Mouse (Mus musculus): ENCODE measurements at regions not wholly inside any gene's neighbourhood (a gene's known extent, or its start where the extent isn't known, plus 50 kb on each side); places are given as distances from the start of the nearest gene placed in this dataset.

DNA sequence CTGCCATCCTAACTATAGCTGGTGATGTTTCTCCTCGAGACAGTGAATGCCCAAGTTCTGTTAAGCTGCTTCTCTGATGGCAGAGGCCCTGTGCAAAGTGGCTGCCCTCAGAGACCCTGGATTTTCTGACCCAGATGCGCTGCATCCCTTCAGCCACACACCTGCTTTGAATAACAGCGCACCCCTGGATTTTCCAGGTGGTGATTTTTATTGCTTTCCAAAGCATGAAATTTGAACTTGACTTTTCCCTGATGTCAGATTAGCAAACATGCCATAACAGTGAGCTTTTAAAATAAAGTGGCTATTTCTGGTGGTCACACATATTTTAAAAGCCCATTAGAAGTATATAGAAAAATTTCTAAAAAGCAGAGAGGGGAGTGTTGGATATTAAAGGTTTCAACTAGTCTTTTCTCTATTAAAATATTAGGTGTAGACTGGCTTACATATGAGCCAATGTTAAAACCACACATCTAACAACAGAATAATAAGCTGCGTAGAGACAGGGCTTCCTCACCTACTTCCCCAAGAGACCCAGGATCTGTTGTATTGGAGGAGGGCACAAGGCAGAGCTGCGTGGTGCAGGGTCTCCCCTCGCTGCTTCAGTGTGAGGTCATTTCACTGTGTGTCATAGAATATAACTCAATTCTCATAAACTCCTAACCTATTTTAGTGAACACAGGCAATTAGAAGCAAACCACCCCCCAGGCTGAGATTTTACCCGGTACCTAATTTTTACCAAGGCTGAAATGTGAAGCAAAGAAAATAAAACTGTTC, 280.3 kb downstream of the Ccdc91 start:
- no peak for DNase-seq

DNA sequence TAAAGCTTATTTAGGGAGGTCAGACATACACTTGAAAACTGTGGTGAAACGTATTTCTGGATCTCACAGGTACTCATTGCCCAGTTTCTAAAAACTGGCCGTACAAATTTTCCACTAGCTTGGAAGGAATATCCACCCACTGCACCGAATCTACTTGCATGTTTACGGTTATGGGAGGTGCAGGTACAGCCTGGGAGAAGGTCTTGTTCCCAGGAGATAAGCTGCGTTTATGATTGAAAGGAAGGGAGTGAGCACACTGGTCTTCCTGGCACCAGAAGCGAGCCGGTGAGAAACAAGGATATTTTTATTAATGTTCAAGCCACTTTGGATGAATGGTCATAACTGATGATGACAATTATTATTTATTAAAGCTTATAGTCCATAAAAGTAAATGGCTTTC, 283.9 kb downstream of the Ccdc91 start:
- DNase-seq = peak in 1 of 2 experiments; percentile 12

DNA sequence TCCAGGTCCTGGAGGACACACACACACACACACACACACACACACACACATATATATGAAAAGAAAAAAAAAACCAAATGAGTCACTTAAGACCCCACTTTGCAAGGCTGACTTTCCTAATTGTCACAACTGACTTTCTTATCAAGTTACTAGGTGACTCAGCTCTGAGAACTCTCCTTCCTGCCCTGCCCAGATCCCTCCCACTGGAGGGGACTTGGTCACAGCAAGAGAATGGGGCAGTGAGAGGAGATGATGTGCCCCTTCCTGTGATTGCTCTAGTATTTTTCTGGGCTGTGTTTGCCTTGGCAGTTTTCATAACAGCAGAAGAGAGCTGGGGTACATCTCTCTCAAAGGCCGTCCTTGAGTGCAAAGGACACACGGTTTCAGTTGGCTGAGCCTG, 284.5 kb downstream of the Ccdc91 start:
- DNase-seq = peak in 1 of 2 experiments; percentile 25

DNA sequence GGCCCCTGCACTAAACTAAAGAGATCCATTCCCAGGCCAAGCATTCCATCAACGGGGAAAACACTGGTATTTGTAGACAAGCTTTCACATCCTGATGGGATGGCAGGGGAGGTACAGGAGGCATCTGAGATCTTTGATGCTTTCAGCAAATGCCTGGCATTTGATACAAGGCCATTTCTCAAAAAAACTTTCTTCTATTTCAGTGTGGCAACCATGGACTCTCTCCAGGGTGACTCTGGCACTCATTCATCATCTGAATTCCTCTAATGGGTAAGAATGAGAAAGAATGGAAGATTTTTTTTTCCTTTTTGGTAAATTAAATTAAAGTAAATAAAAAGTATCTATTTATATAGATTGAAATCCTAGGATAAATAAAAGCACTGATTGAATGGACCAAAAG, 281.8 kb upstream of the Far2 start:
- DNase-seq = no peak

DNA sequence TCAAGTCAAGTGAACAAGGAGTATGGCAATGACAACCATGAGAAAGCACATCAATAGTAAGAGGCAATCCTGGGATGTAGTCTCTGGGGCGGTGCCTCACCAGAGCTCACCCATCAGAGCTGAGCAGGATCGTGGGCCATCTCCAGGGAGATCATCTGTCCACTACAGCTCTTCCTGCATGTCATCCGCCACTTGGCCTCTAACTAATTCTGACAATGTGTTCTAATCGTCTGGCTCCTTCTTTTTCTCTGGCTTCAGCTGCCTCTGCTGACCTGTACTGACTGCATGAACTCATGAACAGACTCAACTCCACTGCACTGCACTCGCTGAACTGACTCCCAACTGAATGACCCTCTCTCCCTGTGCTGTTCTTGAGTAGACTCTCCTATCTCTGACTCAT, 277.9 kb upstream of the Far2 start:
- no peak for DNase-seq

DNA sequence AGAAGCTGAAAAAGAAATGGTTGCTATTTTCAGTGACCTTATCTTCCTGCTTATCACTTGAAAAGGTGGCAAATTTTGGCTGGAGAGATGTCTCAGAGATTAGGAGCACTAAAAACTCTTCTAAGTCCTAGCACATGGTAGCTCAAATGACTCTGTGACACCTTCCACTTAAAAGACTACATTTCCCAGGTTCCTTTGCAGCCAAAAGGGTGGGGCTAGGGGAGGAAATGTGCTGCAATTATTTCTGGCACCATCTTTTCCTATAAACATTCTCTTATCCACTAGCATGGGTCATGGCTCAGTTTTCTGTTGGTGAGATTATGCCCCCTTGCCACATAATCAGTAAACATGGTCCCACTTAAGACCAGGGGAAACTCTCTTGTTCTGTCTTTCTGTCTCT, 277.0 kb upstream of the Far2 start:
- DNase-seq = no peak

DNA sequence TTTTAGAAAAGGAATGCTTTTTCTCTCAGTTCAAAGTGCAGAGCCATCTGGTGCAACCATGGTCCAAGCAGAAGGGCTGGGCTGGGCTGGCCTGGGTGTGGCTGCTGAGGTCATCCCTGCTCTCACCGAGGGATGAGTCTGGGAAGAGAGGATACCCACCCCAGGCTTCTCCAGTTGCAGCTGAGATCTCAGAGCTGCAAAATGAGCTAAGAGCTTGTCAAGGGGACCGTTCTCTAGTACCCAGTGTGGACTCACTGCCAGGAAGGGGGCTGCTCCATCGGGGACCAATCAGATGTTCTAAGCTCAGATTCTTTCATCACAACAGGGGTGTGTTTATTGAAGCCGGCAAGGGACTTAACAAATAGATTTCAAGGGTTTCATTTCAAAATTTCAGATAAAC, 275.6 kb upstream of the Far2 start:
- peak in 1 of 2 experiments; percentile 8 for DNase-seq

DNA sequence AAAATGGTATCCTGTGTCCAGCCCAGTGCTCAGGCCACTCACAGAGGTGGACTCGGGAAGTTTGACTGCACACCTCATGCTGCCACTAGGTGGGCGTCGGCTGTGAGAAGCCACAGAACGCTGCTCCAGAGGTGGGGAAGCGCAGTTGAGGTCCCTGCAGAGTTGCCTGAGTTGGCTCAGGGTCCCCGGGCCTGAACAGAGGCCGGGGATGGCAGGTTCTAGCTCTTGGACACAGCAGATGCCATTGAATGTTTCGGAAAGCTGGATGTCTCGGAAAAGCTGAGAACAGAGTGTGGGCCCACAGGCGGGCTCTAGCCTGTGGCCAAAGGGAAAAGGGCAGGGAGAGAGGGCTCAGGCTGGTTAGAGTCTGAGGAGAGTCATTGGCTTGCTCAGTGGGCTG, 273.2 kb upstream of the Far2 start:
- DNase-seq = no peak

DNA sequence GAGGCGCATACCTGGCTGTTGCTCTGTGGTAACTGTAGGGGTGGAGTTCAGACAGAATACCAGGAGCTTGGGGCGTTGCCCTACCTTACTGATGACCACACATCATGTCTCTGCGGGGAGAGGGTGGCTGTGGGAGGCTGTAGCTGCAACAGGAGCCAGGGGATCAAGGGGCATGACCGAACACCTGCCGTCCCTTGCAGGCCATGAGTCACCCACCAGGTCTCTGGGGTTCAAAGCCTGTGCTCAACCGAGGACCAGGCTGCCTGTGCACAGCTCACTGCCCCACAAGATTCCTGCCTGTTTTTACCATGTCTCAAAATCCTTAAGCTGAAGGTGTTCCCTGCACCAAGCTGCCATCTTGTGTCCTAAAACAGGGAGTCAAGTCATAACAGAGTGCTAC, 272.4 kb upstream of the Far2 start:
- no peak for DNase-seq

DNA sequence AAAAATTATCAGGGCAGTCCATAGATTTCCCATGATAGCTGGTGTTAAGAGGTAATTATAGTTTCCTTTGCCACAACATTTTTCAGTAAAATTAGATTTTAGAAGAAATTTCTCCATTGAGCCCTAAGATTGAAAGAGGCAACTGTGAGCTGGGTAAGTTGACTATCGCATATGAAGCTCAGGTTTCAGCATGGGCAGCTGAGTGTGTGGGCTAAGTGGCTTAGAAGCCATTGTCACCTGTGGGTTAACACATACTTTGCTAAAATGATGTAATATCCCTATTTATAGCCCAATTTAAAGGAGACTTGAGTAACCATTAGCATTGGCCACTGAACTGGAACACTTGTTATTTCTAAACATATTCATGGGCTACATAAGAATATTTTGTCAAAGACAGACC, 267.6 kb upstream of the Far2 start:
- no peak for DNase-seq

DNA sequence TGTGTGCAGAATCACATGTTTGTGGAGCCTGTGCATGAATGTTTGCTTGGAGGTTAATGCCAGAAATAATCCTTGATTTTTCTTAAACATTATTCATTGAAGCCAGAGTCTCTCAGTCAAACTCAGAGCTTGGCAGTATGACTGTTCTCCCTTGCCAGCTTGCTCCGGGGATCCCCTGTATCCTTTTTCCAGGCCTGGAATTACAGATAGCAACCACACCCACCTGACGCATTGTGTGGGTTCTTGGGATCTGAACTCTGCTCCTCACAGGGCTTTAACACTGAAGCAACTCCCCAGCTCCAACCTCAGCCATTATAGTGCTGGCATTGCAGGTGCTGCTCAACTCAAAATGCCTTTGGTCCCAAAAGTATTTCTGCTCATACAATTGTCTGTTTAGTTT, 262.8 kb upstream of the Far2 start:
- DNase-seq = no peak

DNA sequence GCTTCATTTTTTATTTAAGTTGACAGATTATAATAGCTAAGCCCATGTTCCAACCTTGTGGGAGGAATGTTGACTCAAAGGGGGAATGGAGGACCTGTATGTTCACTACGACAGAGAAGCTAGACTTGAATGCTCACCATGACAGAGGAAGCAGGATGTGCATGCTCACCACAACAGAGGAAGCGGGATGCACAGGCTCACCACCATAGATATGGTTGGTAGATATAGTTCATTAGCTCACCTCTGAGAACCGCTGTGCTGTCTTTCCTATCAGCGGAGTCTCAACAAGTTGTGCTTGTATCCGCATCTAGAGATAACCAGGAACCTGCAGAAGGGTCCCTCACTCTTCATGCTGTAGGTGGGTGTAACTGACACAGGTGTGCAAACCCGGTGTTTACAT, 262.2 kb upstream of the Far2 start:
- no peak for DNase-seq

DNA sequence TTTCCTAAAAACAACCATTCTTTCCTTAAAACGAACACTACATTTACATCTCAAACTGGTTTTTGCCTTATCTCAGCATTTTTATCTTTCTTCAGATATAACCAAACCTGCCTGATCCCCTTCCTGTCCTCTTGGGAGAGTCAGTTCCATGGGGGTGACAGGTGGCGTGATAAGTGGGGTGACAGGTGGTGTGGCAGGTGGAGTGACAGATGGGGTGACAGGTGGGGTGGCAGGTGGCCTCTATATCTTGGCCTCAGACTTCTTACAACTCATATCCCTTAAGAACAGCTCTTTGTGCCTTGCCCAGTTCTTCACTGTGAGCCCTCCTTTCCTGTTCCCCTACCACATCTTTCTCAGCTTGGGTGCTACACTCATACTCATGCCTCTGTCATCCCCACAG, 259.0 kb upstream of the Far2 start:
- no peak for DNase-seq

DNA sequence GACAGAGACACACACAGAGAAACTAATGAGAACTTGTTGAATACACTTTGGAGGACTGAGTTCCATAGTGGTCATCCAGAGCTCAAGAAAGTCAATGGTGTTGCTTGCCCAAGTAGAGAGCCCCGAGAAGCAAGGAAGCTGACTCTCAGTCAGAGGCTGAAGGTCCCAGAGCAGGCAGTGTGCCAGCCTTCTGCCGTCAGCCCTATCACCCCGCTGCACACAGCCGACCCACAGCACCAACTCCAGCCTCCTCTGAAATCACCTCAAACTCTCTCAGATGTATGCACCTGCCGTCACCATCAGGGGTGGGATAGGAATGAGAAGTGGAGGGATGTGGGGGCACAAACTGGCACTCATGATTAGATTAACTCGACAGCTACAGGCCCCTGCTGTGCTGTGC, 257.9 kb upstream of the Far2 start:
- DNase-seq = no peak

DNA sequence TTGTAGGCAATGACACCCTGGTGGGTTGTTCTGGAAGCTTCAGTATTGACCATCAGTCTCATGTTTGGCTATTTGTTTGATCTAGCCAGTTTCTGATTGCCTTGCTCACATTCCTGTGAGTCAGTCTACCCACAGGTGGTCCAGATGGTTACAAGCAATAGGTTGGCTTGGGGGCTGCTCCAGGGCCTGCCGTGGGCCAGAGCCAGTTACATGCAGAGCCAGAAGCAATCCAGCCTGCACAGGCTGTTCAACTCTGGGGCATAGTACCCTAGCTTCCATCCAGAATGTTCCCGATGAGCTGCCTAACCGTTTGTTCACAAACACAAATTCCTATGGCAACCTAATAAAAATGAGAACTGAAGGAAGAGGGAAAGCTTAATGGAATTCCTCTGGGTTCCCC, 253.2 kb upstream of the Far2 start:
- no peak for DNase-seq

DNA sequence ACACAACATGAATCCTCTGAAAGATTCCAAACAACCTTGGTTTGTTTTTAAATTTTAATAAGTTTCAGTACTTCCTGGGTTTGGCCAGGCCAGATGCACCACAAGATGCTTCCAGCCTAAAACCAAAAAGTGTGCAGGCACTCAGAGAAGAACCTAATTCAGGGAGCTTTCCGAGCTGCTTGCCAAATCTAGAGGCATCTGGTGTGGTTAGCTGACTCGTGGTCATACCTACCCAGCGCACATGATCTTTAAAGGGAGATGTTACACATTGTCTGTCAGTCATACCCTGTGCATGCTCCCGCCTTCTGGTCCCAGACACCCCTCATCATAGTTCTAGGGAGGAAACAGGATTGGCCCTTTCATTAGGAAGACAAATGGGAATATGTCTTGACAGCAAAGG, 252.7 kb upstream of the Far2 start:
- DNase-seq = no peak

DNA sequence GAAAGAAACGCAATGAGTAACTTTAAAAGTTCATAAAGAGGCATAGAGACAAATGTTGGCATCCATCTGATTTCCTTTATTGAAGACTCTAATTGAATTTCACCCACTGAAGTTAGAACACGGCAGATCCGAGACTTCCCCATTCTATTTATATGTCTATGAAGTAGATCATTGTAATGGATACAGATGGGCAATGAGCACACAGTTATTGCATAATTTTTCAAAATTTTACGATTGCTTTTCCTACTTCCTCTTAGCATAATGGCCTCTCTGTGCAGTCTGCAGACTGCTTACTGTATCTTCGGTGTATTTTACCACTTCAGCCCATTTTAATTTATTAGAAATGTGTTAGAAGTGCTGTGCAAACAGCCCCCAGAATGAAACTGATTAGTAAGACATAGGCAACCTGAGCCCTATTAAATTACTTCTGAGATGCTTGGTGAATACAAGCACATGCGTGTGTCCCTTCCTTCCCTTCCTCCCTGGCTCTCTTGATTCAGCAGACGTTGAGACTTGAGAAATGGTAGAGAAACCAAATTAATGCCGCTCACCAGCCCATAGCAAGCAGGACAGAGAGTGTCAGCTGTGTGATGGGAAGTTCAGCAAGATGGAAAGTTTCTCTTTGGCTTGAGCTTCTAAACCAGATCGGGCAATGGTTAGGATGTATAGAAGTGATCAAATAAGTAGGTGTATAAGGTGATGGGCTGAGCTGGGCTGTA, 247.9 kb upstream of the Far2 start:
- no peak for DNase-seq

DNA sequence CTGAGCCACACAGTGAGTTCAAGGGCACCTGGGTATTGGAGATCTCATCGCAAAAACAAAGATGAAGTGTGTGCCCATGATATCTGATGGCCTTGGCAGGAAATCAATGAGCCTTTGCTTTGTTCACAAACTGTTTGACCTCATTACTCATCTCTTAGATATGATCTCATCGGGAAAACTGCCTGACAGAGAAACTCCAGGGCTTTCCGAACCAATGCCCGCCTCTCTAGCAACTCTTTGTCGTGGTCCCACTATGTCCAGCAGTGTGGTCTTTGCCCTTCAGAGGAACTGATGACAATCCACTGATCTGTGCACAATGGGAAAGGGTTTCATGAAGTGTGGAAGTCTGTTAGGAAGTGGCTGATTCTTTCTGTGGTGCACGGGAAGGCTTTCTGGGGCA, 247.2 kb upstream of the Far2 start:
- no peak for DNase-seq

DNA sequence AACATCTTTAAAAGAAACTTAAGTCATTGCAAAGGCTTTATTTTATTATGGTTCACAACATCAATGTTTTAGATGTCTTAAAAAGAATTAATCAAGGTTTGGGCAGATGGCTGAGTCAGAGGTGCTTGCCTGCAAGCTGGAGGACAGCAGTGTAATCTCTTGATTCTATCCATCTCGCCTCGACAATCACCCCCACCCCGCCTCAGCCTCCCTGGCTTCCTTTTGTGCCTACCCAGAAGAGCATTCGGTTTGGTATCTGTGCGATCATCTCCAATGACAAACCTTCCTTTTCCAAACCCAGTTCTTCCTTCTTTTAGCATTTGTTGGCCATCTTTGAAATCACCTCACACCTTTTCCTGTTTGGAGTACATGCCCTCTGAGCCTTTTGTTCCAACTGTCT, 246.2 kb upstream of the Far2 start:
- DNase-seq = no peak

DNA sequence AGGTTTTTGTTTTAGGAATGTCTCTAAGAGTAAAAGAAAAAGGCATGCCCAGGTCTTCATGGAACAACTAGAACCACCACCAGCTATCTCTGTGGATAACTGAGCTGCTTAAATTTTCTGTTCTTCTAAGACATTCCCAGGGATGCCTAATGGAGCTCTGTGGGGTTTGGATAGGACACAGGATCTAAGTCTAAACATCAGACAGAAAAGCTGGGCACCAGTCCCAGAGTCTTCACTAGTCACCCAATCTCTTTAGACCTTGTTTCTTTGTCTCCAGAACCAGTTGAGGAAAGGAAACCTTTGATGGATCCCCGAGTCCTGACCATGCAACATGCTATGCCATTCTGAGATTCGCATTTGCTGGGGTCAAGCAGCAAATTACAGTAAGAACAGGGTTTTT, 243.2 kb upstream of the Far2 start:
- no peak for DNase-seq

DNA sequence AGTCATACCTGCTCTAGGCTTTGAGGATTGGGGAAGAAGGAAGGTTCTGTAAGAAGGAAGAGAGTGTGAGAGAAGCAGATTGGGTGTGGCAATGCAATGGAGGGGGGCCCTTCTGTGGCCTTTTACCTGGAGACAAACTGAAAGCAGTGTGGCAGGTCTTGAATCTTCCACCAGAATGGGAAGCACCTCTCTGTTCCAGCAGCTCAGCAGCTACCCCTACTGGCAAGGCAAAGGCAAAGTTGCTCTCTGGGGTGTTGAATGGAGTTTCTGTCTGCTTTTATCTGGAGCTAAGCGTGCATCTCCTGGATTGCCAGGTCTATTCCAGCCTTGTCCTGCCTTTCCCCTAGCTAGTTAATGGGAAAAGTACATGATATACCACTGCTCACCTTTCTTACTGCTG, 236.3 kb upstream of the Far2 start:
- DNase-seq = peak; percentile 57 to 72

DNA sequence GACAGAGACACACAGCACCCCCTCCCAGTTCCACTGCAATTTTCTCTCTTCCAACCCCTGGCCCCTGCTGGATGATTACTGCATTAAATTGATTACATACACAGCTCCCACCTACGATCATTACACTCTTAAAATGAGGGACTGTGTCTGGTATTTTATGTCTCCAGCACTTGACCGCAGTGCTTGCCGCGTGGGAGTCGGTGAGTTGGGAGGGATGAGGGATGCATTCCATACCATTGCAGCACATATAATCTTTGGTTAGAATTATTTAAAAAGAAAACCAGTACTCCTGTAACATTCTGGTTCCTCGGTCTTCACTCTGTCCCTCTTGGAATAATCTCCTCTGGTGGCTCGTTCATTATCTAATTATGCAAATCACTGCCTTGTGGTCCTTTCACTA, 230.2 kb upstream of the Far2 start:
- no peak for DNase-seq

DNA sequence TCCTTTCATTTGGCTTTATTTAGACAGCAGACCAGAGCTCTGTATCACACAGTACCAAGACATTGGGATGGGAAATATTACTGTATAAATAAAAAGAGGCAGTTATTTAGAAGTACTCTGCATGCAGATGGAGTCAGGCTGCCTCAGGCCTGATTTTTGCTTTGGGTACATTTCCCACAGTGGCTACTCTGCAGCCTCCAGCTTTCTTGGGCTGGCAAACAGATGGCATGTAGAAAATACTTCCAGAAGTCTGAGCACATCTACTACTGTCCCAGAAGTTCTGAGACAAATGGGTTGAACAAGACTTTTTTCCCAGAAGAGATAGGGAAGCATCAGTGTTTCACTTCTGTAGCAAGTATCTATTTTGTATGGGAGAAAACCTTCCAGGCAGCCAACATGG, 229.8 kb upstream of the Far2 start:
- DNase-seq = no peak

DNA sequence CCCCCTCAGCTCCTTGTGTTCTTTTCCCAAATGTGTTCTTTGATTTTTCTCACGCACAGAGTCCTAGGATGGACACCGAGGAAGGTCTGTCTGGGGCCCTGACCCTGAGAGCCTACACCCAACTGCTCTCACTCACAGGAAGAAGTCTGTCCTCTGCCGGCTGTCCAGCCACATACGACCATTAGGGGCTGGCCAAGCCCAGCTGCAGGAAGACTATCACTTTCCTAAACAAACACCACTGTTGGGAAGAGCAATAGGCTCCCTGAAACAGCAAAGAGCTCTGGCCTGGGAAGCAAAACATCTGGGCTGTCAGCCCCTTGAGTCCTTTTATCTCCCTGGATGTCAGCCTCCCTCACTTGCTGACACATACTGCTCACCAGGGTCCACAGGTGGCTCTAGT, 224.8 kb upstream of the Far2 start:
- DNase-seq = no peak

DNA sequence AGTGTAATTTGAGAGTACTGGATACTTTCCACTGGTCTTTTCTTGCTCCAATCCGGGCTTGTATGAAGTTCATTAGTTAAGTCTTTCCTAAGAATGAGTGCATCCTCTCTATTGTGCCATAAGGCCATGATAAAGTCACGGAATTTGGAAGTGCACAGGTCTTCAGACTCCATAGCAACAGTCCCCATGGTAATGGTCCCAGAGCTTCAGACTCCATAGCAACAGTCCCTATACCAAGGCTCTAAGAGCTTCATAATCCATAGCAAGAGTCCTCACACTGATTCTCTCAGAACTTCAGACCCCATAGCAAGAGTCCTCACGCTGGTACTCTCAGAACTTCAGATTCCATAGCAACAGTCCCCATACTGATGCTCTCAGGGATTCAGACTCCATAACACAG, 214.5 kb upstream of the Far2 start:
- no peak for DNase-seq

All from lung, adult 18-20 months (tissue).